Mouse (Mus musculus) erythroblast, adult 5-6 weeks (primary cell): ENCODE results near the gene Gm572. TPM values are rescaled to one million over a fixed set of nuclear protein-coding genes. Genes with fewer than 3 reads are reported as not detected.

Experiments
- ATAC-seq: replicated peaks from 2 replicates; pipeline ENCODE4 v1.8.0; 2016; ENCODE audit warnings: moderate number of reproducible peaks, mild to moderate bottlenecking, moderate TSS enrichment, inconsistent platforms; ENCODE audit not compliant: poor library complexity, low FRiP score, severe bottlenecking
- total RNA-seq, 2 experiments: library from RNA; stranded (forward) in 1 of 2; stranded (reverse) in 1 of 2; fragments of 150-400 nt in 1 of 2; fragments of 200-764, 138-1000 nt in 1 of 2; gene quantifications; 2 replicates each; pipeline versions ENCODE4 v1.2.3 to v1.2.4; 2015 to 2017; ENCODE audit warnings: low replicate concordance in 2 of 2

Gm572 gene
- total RNA-seq, 2 experiments from 2014 or later, result not detected

DNA sequence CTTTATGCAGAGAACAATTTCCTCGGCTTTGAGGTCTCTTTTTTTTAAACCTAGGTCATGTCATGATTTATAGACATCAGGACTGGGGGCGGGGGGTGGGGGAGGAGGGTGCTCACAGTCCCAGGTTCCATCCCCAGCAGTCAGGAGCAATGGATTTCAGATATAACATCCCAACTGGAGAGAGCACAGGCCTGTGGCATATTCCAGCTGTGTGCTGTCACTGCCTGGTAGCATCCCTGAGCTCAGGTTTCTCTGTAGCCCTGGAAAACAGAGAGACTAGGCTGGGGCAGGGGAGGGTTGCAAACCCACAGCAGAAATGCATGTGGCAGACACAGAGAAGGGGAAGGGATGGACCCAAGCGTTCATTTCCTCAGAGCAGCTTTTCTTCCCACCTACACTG is 17.1 kb downstream of the Gm572 start:
- ATAC-seq, result no peak

DNA sequence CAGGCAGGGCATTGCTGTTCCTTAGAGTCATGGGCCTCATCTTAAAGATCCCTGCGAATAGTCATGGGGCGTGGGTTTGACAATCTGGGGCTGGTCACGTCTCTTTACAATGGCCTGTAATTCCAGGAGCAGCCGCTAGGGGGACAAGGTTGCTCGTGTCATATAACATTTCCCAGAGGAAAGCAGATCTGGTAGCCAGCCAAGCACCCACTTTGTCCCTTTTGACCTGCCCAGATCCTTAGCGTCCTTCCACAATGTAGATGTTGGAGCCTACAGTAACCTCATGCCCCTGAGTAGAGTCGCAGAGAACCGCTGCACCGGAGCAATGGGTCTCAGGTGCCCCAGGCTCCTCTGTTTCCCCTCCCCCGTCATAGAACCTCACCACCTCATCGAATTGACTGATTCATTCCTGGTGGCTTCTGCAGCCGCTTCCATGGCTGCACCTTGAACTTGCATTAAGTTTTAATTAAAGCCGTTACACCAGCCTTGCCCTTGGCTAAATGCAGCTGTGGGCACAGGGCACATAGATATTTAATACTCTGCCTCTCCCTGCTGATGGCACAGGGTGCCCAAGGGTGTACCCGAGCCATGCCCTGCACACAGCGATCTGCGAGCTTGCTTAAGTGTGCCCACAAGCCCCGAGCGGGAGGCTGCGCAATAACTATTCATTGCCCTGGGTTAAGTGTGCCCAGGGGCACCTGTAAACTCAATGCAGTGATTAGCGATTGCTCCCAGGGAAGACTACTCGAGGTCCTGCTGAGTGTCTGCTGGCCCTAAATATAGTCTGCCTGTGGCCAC is 19.2 kb downstream of the Gm572 start:
- ATAC-seq, result peak; percentile 64

DNA sequence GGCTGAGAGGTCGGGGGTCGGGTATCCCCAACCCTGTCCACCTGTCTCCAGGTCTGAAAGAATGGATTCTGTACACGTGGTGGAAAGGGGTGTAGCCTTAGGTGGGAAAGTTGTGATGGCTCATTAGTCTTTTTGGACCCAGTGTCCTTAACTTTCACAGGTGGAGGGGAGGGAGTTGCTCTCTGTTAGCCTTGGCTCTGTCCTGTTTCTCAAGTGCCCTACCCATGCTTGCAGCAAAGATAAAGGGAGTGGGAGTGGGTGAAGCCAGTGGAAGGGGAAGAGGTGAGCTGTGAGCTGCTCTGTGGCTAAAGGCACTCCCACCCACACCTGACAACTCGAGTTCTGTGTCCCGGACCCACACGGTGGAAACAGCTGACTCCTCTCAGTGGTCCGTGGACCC is 20.2 kb downstream of the Gm572 start:
- no peak for ATAC-seq

DNA sequence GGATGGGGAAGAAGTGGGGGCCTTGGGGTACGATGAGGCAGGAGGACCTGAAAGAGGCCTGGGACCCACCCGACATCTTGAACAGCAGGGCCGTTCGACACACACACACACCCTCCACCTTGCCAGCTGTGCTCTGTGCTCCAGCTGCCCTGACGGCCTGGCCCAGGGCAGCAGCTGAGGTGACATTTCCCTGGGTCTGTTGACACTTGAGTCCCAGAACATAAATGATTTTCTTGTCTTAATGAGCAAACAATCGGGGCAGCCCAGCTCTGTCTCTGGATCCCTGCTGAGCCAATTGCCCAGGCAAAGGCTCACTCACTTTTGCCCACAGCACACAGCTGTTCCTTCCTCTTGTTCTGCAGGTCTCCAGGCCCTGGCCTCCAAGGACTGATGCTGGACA is 20.9 kb downstream of the Gm572 start:
- no peak for ATAC-seq

DNA sequence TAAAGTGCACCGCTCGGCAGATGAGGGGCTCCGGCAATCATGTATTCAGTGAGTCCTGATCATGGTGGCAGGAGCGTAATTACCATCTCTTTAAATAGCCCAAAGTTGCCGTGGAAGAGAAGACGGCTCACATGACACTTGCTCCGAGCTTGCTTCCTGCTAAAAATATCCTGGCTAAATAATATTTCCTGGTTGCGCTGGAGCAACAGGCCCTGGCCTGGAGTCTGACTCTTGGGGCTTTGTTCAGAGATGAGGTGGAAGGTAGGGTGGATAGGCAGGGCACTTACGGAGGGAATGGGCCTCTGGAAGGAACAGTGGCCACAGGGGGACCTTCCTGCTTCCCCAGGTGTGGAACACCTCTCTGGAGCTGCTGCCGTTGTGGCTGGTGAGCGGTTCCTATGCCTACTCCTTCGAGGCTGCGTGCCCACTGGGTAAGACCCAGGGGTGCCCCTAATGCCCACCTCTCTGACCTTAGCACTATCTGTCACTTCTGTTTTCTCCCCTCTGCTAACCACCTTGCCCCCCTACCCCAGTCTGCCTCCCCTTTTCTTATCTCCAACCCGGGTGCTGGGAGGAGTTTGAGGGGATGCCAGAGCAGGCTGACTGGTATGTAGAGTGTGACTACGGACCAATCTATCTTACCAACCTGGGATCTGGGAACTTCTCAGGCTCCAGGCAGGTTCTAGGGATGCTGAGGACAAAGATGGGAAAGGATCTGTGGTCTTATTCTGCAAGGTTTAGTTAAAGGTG is 24.1 kb downstream of the Gm572 start:
- ATAC-seq, result no peak

DNA sequence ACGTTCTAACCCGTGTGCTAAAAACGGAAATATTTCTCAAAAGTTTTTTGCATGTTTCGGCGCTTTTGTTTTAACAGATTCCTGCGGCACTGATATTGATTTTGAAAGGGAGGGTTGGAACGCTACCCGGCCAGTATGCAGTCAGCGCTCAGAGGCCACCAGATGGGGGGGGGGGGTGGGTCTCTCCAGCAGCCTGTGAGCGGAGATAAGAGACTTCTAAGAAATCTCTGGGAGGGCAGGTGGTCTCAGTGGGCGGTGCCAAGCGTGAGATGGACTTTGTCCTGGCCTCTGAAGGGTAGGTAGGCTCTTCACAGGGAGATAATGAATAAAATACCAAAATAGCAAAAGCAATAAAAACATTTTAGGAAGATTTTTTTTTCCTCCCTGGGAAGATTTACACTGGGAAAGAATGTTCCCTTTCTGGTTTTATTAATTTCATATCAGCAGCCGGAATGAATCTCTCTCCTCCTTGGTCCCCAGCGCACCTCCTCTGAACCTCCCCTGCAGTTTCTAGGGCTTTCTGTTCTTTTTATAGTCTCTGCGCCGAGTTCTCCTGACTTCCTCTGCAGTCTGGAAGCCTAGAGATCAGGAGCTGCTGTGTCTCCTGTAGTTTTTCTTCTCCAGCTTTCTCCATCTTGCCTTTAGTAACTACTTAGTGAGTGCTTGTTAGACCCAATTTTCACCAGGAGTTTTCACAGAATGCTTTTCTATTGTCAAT is 28.3 kb downstream of the Gm572 start:
- ATAC-seq, result no peak

DNA sequence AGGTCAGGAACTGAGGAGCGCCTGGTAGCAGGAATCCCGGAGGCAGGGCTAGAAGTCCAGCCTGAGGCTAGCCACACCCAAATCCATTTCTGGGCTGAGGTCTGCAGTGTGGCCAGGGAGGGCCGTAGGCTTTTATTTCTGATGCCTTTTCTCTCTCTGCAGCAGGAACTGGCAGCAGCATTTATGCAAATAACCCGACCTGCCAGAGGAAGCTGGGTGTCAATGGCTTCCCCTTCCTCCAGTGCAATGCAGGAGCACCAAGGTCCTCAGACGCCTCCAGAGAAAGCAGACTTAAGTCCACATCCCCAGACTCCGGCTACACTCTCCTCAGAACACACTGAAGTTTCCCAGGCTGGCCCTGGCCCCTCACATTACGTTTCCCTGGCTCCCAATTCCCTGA is 31.9 kb downstream of the Gm572 start:
- no peak for ATAC-seq

DNA sequence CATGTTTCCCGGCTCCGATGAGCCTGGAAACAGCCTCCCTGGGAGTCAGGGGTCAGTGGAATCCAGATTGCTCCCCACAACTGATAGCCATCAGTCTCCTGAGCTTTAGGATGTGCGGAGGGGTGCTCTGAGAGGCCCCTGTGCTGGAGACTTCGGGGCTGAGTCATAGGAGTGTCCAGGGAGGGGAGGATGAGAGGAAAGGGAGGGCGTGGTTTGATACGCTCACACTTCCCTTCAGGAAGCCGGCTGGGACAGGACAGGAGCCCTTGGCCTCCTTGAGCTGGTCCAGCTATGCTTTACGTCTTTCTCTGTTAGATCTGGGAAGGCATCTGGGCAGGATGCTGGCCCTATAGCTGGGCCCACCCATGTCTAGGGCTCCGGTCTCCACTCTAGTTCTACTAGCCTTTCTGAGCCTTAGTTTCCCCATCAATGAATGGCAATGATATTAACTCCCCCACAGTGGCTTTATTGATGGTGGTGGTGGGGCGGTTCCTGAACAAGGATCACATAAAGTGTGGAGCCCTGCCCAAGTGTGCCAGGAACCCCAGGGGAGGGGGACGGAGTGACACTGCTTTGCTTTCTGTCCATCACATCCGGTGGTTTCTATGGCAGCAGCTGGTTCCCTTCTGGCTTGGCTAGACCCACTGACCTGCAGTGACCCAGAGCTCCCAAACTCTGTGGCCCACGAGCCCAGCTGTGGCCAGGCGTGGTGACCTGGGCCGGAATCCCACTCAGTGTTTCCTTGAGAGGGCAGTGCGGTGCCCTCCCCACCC is 33.3 kb downstream of the Gm572 start:
- no peak for ATAC-seq

DNA sequence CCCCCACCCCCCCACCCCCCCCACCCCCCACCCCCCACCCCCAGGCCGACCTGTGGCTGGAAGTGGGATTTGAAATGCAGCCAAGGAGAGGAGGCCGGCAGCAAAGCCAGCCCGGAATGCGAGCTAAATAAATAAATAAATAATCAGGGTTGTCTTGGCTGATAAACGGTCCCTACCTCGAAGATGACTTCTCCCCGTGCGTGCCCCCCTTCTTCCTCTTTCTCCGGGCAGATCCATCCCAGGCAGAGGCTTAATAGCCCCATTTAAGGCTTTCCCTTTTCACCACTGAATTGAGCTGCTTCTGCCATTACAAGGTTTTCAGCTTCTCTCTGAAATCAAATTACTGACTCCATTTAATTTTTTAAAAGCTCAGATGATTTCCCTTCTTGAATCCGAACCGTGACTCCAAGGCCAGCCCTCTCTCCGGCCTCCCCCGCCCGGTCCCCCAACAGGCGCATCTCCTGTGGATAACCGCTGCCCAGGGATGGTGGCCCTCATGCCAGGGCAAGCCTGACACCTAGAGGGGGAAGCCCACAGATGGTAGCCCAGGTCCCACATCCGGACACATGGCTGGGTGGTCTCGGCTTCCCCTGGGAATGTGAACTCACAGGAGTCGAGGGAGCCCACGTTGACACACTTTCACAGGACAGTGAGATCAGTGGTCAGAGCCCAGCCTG is 34.0 kb downstream of the Gm572 start:
- no peak for ATAC-seq

DNA sequence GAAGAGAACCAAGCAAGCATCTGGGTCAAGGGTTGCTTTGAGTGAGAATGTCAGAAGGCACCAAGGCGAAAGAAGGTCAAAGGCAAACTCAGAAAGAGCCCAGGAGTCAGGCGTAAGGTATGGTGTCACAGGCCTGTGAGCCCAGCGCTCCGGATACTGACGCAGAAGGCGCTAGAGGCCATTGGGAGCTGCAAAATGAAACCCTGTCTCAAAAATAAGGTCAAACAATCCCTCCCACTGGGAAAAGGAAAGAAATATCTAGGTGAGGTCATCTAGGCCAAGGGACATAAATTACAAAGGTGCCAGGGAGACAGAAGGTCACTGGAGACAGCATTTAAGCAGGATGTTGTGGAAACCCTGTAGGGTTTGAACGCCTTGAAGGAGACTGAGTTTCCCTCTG is 35.0 kb downstream of the Gm572 start:
- no peak for ATAC-seq

DNA sequence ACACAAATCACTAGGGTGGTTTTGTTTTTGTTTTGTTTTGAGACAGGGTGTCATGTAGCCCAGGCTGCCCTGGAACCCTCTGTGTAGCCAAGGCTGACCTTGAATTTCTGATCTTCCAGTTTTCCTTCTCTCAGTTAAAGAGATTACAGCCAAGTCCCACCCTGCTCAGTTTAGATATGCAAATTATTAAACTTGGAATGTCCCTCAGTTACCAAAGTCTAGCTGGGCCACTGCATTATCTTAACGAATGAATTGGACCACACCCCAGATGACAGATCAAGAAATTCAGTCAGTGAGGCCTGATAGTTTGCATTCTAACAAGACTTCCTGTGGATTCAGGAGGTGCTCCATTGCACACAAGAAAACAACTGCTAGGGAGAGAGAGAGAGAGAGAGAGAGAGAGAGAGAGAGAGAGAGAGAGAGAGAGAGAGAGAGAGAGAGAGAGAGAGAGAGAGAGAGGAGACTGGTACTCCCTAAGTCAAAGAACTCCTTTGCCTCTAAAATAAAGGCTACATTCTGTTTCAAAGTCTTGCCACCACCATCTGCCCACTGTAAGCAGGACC is 37.5 kb downstream of the Gm572 start:
- peak; percentile 34; the same call in 1 of the 2 replicates for ATAC-seq

DNA sequence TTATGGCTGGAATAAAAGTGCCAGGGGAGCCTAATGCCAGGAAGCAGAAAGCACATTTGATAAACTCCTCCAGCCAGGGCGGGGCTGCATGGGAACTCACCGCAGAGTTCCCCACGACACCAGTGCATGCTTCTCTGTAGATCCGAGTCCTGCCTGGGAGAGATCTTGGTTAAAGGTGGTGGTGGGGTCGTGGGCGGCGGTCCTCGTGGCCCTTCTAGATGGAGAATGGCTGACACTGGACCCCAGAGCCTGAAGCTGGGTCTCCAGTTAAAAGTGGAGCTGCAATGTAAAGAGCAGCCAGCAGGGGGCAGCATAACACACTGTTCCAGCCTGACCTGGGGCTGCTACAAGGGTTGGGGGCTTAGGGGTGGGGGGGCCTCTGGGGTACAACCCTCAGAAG is 38.3 kb downstream of the Gm572 start:
- peak; percentile 66 for ATAC-seq

DNA sequence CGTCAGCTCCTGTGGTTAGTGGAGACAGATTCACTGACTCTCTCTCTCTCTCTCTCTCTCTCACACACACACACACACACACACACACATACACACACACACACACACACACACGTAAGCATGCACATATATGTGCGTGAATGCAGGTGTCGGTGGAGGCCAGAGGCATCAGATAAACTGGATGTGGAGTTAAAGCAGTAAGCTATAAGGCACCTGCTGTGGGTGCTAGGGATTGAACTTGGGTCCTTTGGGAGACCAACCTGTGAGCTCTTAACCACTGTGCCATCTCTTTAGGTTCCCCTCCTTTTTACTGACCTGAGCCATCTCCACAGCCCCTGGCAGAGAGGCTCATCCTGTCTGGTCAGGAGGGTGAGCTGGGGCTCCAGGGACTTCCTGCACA is 39.8 kb downstream of the Gm572 start:
- ATAC-seq, result no peak

DNA sequence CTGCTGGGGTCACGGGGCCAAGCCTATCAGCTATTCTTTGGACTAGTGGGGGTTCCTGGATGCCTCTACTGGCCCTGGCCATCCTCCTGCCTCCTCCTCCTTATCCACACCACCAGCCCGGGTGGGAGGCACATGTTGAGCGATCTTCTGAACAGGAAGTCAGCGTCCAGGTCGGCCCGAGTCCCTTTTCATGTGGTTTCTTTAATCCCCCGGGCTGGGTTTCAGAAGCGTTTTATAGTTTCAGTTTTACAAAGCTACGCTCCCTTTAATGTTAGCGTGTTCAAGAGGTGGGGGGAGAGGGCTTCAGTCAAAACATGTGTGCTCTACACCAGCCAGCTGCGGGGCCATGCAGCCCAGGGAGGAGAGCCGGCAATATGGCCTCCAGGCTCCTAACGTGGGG is 40.4 kb downstream of the Gm572 start:
- ATAC-seq, result no peak

DNA sequence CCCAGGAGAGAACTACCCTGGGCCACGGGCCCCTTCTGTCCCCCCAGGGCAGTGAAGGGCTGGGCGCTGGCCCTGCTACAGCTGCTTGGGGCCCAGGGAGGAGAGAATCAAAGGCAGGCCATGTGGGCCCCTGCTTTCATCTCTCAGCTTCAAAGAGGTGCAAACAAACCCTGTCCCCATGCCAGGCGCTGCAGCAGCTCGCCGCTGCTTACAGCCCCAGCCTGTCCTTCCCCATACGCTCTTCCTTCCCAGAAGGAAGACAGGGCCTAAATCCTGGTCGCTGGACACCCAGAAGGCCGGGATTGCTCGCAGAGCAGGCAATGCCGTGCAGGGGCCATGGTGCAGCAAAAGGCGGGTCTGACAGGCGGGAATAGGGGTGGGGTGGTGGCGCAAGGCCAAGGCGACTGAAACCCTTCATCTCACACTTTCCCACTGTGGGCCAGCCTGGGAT is 43.4 kb downstream of the Gm572 start:
- no peak for ATAC-seq

DNA sequence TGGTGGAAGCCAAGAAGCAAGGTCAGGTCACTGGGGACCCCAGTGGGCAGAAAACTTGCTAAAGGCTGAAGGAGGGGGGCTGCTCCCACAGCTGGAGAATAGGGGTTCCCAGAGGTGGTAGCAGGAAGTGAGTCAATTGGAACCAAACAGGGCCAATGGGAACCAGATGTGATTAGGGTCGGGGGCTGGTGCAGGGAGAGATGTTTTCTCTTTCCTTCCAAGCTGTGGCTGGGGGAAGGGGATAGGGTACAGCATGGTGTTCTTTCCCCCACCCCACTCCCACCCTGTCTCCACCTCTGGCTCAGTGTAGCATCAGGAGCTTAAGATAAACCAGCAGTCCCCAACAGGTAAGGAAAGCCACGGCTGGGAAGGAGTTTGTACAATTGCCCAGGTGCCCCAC is 45.0 kb downstream of the Gm572 start:
- no peak for ATAC-seq

DNA sequence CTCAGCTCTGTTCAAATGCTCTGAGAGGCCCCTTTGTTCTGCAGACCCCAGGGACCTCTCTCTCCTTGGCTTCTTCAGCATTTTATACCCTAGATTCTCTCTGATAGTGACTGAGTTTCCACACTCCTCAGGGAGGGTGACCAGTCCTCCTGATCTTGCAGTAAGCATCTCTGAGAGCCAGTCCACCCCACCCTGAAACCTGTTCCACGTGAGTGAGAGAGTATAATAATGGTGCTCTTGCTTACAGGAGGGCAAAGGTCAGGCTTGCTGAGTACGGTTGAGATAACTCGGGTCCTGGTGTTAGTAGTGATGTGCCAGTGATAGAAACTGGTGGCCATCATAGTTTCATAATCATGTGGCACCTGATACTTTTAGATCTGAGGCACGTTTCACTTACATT is 48.1 kb downstream of the Gm572 start:
- no peak for ATAC-seq

DNA sequence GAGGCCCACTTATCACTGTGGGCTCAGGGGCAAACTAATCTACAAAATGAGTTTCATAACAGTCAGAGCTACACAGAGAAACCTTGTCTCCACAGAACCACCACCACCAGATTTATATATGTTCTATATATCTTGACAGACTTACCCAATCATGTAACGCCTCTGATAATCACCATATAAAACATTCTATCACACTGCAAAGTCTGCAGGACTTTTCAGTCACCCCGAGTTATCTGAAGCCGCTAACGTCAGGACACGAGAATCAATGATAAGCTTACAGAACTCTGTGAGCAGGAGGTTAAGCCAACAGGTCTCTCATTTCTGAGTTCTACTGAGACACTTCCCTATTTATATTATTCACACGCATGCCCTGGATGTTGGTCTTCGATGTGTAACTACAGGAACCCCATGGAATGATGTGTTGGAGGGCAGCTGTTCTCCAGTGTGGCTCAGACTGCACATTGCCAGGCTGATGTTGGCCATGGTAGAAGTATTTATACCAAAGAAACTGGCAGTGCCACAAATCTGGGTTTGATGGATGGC is 50.4 kb downstream of the Gm572 start:
- ATAC-seq, result no peak

DNA sequence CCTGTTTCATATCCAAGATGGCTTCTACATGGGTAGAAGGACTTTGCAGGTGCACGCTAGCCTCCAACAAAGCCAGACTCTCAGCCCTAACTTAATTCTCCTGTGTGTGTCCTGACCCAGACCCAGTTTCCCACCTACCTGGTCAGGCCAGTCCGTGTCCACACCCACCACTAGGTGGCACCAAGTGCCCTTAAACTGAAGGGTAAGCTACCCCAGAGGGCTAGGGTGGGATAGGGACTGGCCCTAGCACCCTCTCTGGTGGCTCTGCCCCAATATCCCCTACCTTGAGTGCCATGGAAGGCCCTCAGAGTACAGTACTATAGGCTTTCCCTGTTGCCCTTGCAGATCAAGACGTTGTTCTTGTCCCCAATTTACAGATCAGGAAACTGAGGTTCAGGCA is 61.6 kb downstream of the Gm572 start:
- 0 out of 2 replicates have a peak, but pooled peaks have one; percentile 33 for ATAC-seq
